Mouse (Mus musculus) liver, embryonic 14.5 days (tissue): ENCODE results near the gene Chst11. TPM values are rescaled to one million over a fixed set of nuclear protein-coding genes. Genes with fewer than 3 reads are reported as not detected.

Source experiments
- ATAC-seq: fragments of 200-750 bp; cut with Nextera tagmentation; 2 replicates; pipeline ENCODE4 v1.8.0; 2017; ENCODE audit warnings: moderate number of reproducible peaks, mild to moderate bottlenecking, moderate library complexity; ENCODE audit not compliant: insufficient read depth
- DNase-seq, 3 experiments: peaks; one replicate each; pipeline ENCODE4 v3.0.0-alpha.2; 2012 to 2013; ENCODE audit warnings: low read depth in 3 of 3, low spot score in 3 of 3
- H3K27ac ChIP-seq: fragments of 300-500 bp; sonication (generic); 2 replicates; pipeline ENCODE4 v1.5.1; 2014; ENCODE audit warnings: moderate library complexity, mild to moderate bottlenecking, control low read depth, inconsistent platforms
- H3K27me3 ChIP-seq: fragments of 300-500 bp; sonication (generic); 2 replicates; pipeline ENCODE4 v1.6.1; 2014; ENCODE audit warnings: mild to moderate bottlenecking, low read length, moderate library complexity; ENCODE audit not compliant: control insufficient read depth, insufficient read depth
- H3K36me3 ChIP-seq: fragments of 300-500 bp; sonication (generic); replicated peaks from 2 replicates; pipeline ENCODE4 v1.6.1; 2014; ENCODE audit warnings: low read depth; ENCODE audit not compliant: control insufficient read depth, insufficient read depth
- H3K4me1 ChIP-seq, 2 experiments: fragments of 200-500 bp in 1 of 2; fragments of 300-500 bp in 1 of 2; sonication (generic) in 1 of 2; replicated peaks; 2 replicates each; pipeline ENCODE4 v1.6.1; 2012 to 2014; ENCODE audit warnings: antibody characterized with exemption in 1 of 2, inconsistent platforms in 1 of 2, low read length in 1 of 2; ENCODE audit not compliant: control insufficient read depth in 2 of 2, insufficient read depth in 2 of 2
- H3K4me2 ChIP-seq: fragments of 300-500 bp; sonication (generic); 2 replicates; pipeline ENCODE4 v1.6.1; 2014; ENCODE audit warnings: low read depth, mild to moderate bottlenecking, control low read depth, moderate library complexity
- H3K4me3 ChIP-seq, 2 experiments: fragments of 200-500 bp in 1 of 2; fragments of 300-500 bp in 1 of 2; sonication (generic) in 1 of 2; 2 replicates each; pipeline ENCODE4 v1.5.1; 2012 to 2014; ENCODE audit warnings: low read depth in 2 of 2, low read length in 2 of 2, mild to moderate bottlenecking in 2 of 2, control low read depth in 1 of 2, inconsistent platforms in 1 of 2, moderate library complexity in 1 of 2; ENCODE audit not compliant: insufficient read depth in 1 of 2
- H3K9ac ChIP-seq: fragments of 300-500 bp; sonication (generic); replicated peaks from 2 replicates; pipeline ENCODE4 v1.6.1; 2014; ENCODE audit warnings: mild to moderate bottlenecking, control low read depth, moderate library complexity
- H3K9me3 ChIP-seq: fragments of 300-500 bp; sonication (generic); 2 replicates; pipeline ENCODE4 v1.6.1; 2016; ENCODE audit warnings: low read length, mixed read lengths; ENCODE audit not compliant: control insufficient read depth
- CTCF ChIP-seq: IDR thresholded peaks from 2 replicates; pipeline ENCODE4 v1.5.1; 2016; ENCODE audit warnings: antibody characterized with exemption, low read depth, control low read depth
- EP300 ChIP-seq: IDR thresholded peaks from 2 replicates; pipeline ENCODE4 v1.6.1; 2016; ENCODE audit warnings: antibody characterized with exemption, low read depth
- WGBS: fragments of 180-500 bp; shearing (Covaris S2); extraction: QIAGEN DNeasy Blood & Tissue Kit; methylation state at CpG from one replicate; pipeline ENCODE4 v1.1.7; 2014; ENCODE audit not compliant: insufficient replicate concordance; 5-methylcytosine and 5-hydroxymethylcytosine counted together
- polyA plus RNA-seq, 2 experiments: library from polyadenylated mRNA; depleted of rRNA in 1 of 2; stranded (reverse) in 1 of 2; unstranded in 1 of 2; fragments of >200 nt; fragmentation: Nextera tagmentation in 1 of 2; extraction: Ambion mirVana in 1 of 2; gene quantifications; 2 replicates each; pipeline versions ENCODE4 v1.2.1 to v1.2.3; 2012 to 2014

Gene Chst11
- polyA plus RNA-seq, 2 experiments, result 1.8 to 5.2 TPM

DNA sequence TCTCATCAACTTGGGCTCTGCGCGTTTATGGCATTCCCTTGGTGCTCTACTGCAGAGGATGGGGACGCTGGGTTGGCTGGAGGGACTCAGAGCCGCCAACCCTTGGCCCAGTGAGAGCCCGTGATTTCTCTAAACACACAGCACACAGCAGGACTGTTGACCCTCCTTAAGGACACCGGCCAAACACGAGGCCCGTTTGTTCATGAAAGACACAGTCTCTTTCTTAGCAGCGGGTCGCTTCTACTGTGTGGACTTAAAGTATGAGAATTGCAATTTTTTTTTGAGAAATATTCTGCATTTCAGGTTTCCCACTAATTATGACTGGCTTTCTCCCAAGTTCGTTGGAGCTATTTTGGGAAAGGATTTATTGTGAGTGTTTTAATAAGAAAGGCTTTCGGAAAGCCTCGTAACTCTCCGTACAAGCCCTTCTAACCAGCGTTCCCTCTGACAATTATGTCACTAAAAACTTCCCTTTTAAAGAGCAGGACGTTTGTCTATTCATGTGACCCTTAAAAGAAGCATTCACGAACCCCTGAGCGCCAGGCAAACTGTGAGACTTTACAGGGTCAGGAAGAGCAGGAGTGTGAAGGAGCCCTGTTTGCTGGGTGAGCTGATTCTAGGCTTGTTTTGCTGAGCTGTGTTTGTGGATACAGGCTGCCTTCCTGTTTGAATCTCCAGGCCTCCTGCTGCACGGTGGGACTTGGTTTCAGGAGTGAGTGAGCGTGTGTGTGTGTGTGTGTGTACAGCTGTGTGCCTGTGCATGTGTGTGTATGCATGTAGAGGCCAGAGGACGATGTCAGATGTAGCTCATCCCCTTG is 122.8 kb downstream of the Chst11 start:
- no peak overlapping the region for H3K4me3 ChIP-seq
- H3K27ac ChIP-seq, result no peak overlapping the region
- no peak for DNase-seq
- H3K27me3 ChIP-seq, result no peaks in the 10 kb centered on the region
- H3K4me2 ChIP-seq, result no peak overlapping the region
- H3K9me3 ChIP-seq, result no peaks in the 10 kb centered on the region
- WGBS, result 63% methylated on average over 21 of the region's 21 CpGs
- H3K4me1 ChIP-seq, result no peaks in the 10 kb centered on the region
- H3K9ac ChIP-seq, result no peak overlapping the region
- TF ChIP-seq CTCF (no peak), EP300 (no peak)
- ATAC-seq, result no peak
- no peaks in the 10 kb centered on the region for H3K36me3 ChIP-seq

DNA sequence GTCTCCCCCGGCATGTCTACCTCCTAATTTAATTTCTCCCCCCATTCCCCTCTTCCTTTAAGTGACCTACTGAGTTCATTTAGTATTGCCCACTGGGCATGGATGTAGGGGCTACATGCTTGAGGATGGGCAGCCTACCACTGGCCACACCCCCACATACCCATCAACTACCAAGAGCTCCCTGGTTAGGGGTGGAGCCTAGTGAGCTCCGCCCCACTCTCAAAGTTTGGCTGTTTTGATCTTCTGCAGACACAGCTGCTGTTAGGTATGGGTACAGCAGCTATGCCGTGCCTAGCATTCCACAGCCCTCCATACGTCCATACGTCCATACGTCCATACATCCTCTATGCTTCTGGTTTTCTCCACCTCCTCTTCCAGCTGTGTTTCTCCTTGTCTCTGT is 123.6 kb downstream of the Chst11 start:
- no peak for ATAC-seq
- Histone ChIP-seq H3K36me3 (no peaks in the 10 kb centered on the region), H3K27me3 (no peaks in the 10 kb centered on the region), H3K9ac (no peak overlapping the region), H3K27ac (no peak overlapping the region), H3K9me3 (no peaks in the 10 kb centered on the region), H3K4me3 (no peak overlapping the region), H3K4me2 (no peak overlapping the region), H3K4me1 (no peaks in the 10 kb centered on the region)
- DNase-seq, result no peak
- WGBS, result 78% methylated on average over 6 of the region's 6 CpGs
- TF ChIP-seq CTCF, result no peak
- no peak for TF ChIP-seq EP300

DNA sequence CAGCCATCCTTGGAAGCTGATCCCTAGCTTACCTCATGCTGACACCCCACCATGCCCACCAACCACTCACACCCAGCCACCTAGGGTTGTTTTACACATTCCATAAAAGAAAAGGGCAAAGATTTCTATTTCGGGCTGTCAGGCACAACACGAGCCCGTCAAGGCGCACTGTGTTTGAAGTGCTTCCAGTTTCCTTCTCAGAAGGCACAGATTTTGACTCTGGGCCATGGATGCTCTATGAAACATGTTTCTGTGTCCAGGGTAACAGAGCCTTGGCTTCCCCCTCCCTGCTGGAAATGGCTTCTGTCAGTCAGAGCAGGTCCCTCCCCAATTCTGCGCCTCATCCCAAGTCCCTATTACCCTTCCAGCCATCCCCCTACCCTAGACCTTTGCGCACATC is 125.7 kb downstream of the Chst11 start:
- TF ChIP-seq CTCF (no peak), EP300 (no peak)
- H3K4me2 ChIP-seq, result no peak overlapping the region
- H3K9me3 ChIP-seq, result no peaks in the 10 kb centered on the region
- H3K36me3 ChIP-seq, result no peaks in the 10 kb centered on the region
- no peaks in the 10 kb centered on the region for H3K27me3 ChIP-seq
- ATAC-seq (no peak), DNase-seq (no peak)
- no peak overlapping the region for H3K4me3 ChIP-seq
- no peaks in the 10 kb centered on the region for H3K4me1 ChIP-seq
- no peak overlapping the region for H3K27ac ChIP-seq
- 86% methylated on average over 6 of the region's 6 CpGs for WGBS
- H3K9ac ChIP-seq, result no peak overlapping the region

DNA sequence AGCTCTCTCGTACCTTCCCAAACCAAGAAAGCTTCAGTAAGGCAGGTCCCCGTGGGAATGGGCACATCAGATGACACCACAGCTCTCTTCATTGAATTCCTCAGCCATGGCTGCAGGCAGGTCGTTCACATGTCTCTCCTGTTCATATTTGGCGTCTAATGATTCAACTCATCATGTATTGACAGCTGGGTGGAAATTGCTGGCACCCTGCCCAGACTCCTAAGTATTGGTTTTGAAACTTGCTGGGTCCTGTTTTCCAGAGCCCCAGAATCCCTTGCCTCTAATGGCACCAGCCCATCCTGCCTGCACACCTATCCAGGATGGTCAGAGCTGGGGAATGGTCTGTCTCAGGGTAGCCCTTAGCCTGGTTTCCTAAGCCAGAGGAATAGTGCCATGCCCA is 127.0 kb downstream of the Chst11 start:
- Histone ChIP-seq H3K4me1 (peaks cover 0 to 12% of the 10 kb centered on the region in 2 experiments; a peak in 3 of 4 replicates), H3K36me3 (no peaks in the 10 kb centered on the region), H3K4me2 (no peak overlapping the region), H3K27ac (no peak overlapping the region), H3K9ac (no peak overlapping the region), H3K9me3 (no peaks in the 10 kb centered on the region), H3K27me3 (no peaks in the 10 kb centered on the region), H3K4me3 (no peak overlapping the region)
- 66% methylated on average over 4 of the region's 4 CpGs for WGBS
- ATAC-seq (no peak), DNase-seq (no peak)
- no peak for TF ChIP-seq CTCF
- no peak for TF ChIP-seq EP300

DNA sequence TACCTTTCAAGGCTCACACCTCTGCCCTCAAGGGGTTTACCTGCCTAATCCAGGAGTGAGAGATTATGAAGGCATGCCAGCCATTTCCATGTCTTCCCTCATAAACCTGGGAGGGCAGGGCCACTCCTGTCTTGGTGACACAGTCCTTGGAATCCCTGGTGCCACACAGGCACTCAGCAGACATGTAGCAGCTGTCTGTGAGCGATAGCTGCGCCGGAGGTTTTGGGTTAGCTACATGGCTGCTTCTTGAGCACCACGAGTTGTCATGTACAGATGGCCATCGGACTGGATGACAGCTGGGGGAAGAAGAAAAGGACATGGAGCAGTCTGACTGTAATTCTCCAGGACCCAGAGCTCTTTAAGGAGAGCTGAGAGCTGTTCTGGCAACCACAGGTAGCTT is 129.3 kb downstream of the Chst11 start:
- Histone ChIP-seq H3K9me3 (no peaks in the 10 kb centered on the region), H3K4me2 (no peak overlapping the region), H3K27me3 (no peaks in the 10 kb centered on the region), H3K27ac (no peak overlapping the region), H3K9ac (no peak overlapping the region), H3K36me3 (no peaks in the 10 kb centered on the region), H3K4me3 (no peak overlapping the region), H3K4me1 (peaks cover 0 to 15% of the 10 kb centered on the region in 2 experiments; a peak in 3 of 4 replicates)
- DNase-seq (no peak), ATAC-seq (no peak)
- no peak for TF ChIP-seq EP300
- no peak for TF ChIP-seq CTCF
- WGBS, result 80% methylated on average over 5 of the region's 5 CpGs
